Mouse (Mus musculus) liver, adult 2 months (tissue): ENCODE data around the gene Dnajc5.

Experiments used
- CTCF ChIP-seq: fragments of 200-500 bp; IDR thresholded peaks from 2 replicates; pipeline ENCODE4 v1.5.1; 2011; ENCODE audit warnings: low read depth, low read length, control low read depth
- POLR2A ChIP-seq: fragments of 200-500 bp; IDR thresholded peaks from 2 replicates; pipeline ENCODE4 v1.6.1; 2011; ENCODE audit warnings: low read length, control low read depth; ENCODE audit not compliant: insufficient read depth; ENCODE audit errors: extremely low read depth

DNA sequence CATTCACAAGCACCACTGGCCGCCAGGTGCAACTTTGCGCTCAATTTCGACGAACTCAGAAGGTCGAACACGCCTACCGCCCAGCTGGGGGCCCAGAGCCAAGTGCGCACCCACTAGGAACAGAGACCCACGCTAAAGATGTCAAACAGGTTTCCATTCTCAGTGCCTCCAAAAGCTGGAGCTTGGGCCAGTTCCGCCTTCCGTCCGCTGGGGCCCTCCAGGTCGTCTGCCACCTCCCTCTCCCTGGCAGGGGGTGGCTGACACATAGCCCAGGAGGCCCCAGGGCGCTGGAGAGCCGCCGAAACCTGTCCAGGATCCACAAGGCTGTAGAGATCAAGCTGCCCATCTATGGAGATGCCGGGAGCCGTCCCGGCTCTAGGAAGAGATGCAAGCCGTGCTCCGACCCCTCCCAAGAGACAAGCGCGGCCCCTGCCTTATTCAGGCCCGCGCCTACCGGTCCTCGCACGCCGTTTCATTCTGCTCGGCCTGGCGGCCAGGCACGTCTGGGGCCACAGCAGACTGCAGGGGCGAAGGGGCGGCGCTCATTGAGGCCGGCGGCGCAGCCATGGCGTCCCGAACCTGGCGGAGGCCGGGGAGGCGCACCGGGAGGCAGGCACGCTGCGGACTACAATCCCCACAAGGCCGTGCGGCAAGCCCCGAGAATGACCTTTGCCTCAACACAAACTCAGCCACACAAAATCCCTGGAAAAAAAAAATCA is 61.3 kb downstream of the Dnajc5 start:
- TF ChIP-seq CTCF: no peak
- peak; percentile 67; the same call in 1 of the 2 replicates for TF ChIP-seq POLR2A
